Mouse (Mus musculus) ES-E14 (cell line): Measurements from ENCODE around the gene Robo1.

Experiments
- CHD2 ChIP-seq: IDR thresholded peaks from 2 replicates; pipeline ENCODE4 v1.6.1; 2014; ENCODE audit warnings: mild to moderate bottlenecking, low read depth, low read length, inconsistent platforms
- HCFC1 ChIP-seq: IDR thresholded peaks from 2 replicates; pipeline ENCODE4 v1.6.1; 2012; ENCODE audit warnings: low read length, inconsistent platforms, borderline replicate concordance; ENCODE audit not compliant: insufficient read depth
- ZC3H11A ChIP-seq: IDR thresholded peaks from 2 replicates; pipeline ENCODE4 v1.6.1; 2012; ENCODE audit warnings: low read depth, mild to moderate bottlenecking, inconsistent platforms, low read length, borderline replicate concordance

DNA sequence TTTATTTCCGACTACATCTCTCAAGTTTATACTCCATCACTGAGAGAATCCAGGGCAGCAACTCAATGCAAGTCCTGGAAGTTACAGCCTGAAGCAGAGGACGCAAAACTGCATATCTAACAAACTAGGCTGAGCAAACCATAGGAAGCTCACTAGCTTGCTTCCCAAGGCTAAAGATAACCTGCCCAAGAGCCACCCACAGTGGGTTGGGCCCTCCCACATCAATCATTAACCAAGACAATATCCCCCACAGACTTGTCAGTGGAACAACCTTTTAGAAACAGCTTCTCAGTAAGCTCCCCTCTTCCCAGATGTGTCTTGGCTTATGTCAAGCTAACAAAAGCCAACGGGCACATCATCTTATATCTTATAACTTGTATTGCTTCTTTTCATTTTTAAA is 235.8 kb downstream of the Robo1 start:
- TF ChIP-seq HCFC1 = no peak
- no peak for TF ChIP-seq CHD2
- TF ChIP-seq ZC3H11A = no peak
